Mouse (Mus musculus): ENCODE measurements around the gene Cnbd2.

The Cnbd2 gene

DNA sequence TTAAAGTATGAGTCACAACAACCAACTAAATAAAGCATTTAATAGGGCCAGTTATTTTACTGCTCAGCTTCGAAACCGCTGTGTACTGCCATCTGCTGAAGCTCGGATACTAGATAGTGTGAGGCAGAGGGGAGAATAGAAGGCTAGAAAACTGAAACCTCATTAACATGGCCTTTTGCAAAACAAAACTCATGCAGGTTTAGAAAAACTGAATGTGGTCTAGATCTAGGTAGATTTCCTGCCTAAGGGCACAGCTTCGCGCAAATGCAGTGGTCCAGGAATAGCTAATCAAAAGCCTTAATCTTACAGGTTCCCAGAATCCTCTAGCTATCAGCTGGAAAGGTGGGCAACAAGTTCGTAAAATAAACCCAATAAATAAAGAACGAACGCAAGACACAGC, 658 bp upstream of the Cnbd2 start:
- DNase-seq (ENCODE audit: low spot score) = peak; percentile 20

DNA sequence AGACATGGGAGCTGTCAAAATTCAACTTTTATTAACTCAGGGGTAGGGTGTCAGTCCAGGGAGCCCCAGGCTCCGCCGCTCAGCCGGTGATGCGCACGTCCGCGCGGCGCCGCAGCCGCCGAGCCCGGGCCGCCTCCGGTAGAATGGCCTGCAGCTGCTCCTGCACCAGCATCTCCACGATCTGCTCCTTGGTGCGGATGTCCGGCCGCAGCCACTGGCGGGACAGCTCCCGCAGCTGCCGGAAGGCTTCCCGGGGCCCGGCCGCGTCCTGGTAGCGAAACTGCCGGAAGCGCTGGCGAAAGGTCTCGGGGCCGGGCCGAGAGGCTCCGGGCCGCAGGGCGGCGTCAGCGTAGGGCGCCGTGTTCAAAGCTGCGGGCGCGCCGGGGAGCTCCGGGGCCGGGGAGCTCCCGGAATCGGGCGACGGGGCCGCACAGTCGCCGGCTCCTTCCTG, 233 bp upstream of the Cnbd2 start:
- DNase-seq (ENCODE audit: low spot score) = peak; percentile 64

DNA sequence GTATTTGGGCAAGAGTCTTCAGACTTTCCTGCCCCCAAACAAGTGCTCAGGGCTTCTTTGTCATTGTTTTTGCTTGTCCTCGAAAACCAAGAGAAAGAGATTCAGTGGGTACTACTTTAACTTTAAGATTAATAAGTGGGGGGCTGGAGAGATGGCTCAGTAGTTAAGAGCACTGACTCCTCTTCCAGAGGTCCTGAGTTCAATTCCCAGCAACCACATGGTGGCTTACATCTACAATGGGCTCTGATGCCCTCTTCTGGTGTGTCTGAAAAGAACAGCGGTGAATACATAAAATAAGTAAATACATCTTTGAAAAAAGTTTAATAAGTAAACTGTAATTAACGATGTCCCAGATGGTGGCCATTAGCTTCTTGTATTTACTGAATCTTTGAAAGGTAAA, 1.1 kb downstream of the Cnbd2 start:
- no peak for DNase-seq (ENCODE audit: low spot score)

DNA sequence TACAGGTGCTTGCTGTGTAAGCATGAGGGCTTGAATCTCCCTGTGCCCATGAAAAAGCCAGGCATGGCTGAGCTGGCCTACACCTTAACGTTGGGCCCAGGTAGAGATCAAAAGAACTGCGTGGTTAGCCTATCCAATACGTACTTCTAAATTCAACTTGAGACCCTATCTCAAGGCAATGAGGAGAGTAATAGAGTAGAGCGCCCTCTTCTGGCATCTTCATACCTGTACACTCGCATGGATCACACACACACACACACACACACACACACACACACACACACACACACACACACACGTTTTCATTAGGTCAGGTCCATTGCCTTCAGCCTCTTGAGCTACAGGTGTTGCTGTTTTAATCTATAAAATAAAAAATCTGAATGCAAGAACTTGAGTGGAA, 2.7 kb downstream of the Cnbd2 start:
- no peak for DNase-seq (ENCODE audit: low spot score)

DNA sequence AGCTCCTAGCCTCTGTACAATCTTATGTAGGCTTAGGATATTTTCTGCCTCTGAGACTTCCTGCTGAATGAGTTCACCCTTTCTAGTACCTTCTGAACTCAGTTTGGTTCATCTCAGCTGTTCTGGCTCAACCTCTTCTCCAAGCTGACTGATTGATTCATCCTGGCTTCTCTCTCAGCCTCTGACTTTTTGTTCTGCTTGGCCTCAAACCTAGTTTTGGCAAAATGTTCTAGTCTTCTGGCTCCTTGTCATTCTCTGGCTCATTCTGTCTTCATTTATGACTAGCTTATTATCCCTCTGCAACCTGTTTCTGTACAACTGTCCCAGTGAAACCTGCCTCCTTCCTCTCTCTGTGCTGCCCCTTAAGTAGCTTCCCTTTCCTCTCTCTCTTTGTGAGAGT, 6.4 kb downstream of the Cnbd2 start:
- DNase-seq (ENCODE audit: low spot score) = no peak

DNA sequence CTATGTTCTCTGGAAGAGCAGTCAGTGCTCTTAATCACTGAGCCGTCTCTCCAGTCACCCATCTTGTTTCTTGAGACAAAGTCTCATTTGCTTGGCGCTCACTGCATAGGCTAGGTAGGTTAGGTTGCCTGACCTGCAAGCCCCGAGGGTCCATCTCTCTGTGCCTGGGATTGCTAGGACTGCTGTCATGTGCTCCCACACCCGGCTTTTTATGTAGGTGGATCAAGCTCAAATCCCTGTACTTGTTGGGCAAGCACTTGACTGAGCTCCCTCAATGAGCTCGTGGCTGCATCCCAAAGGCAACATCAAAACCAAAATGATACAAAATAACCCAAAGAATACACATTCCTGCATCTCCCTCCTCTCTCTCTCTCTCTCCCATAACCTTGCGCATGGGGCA, 9.4 kb downstream of the Cnbd2 start:
- no peak for DNase-seq (ENCODE audit: low spot score)

DNA sequence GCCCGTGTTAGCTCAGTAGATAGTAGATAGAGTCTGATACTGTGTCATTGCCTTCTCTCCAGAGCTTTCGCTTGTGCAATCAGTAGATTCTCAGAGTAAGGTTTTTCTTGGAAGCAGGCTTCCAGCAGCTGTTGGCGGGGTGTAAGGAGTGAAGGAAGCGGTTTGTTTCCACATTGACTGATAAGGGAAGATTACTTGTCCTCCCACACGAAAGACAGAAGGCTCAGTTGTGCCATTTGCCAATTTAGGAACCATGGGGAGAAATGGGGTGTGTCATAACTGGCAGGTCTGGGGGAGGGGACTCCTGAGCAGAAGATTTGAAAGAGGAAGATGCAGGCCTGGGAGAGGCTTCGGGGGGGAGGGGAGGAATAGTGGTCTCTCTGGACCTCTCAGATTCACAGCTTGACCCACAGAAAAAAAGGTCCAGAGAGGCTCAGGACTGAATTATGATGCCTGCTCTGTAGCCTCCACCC, 12.1 kb downstream of the Cnbd2 start:
- no peak for DNase-seq (ENCODE audit: low spot score)

DNA sequence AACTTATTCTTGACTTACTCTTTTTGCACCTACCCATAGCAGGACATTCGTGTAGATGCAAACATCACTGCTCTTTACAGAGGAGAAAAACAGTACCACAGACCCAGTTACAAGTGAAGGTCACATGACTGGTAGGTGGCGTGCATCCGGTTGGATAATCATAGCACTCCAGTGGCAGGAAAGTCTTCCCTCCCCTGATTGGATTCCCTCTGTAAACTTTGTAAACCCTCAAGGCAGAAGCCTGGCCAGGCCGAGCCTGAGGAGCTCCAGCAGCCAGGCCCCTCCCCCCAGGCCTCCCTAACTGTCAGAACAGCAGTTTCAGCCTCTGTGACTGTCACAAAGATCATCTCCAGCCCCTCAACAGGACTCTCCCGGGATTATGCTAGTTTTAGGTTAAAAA, 12.6 kb downstream of the Cnbd2 start:
- DNase-seq (ENCODE audit: low spot score) = peak; percentile 23

DNA sequence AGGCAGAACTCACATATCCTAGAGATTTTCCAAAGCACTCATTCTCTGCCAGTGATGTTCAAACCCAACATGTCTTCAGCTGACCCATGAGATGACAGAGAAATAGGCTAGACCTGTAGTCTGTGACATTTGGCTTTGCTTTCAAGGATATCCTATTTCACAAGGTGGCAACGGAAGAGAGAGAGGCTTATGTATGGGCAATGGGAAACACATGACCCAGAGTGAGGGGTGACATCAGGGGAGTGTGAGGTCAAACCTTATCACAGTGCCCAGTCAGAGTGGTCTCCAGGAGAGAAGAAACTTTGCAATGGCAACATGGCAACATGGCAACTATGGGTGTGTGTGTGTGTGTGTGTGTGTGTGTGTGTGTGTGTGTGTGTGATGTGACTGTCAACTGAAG, 18.6 kb downstream of the Cnbd2 start:
- no peak for DNase-seq (ENCODE audit: low spot score)

DNA sequence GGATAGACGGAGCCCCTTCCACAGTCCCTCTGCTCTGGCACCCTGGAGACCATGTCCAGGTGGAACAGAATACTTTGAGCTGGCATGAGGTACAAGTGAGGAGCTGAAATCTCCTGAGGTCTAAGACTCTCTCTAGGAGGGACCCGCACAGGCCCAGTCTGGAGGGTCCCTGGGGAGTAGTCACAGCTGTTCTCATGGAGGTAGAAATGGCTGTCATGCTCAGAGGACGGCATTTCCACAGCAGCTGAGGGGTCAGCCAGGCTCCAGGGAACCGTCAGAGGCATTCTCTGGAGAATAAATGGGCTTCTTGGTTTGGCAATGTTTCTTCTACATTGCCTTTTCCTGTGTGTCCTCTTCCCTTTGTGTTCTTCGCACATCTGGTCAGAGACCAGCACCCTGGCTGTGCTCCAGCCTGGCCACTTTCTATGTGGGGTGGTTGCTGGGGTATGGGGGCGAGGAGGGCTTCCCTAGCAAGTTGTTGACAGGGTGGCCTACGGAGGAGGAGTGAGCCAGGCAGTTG, 19.4 kb downstream of the Cnbd2 start:
- DNase-seq (ENCODE audit: low spot score) = no peak

DNA sequence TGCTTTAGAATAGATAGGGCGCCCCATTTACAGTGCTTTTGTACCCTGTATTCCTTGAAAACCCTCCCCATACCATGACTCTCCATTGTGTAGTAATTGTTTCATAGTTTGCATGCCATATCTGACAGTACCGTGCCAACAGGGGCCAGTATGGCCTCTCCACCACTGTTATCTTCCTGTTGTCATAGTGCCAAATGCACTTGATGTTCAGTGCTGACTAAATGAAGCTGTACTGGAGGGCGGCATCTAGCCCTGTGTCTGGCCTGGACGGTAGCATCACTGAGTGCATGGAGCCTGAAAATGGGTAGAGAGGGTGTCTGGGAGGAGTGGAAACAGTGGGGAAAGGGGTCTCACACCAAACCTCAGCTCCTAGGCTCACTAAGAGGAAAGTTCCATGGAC, 28.0 kb downstream of the Cnbd2 start:
- no peak for DNase-seq (ENCODE audit: low spot score)

DNA sequence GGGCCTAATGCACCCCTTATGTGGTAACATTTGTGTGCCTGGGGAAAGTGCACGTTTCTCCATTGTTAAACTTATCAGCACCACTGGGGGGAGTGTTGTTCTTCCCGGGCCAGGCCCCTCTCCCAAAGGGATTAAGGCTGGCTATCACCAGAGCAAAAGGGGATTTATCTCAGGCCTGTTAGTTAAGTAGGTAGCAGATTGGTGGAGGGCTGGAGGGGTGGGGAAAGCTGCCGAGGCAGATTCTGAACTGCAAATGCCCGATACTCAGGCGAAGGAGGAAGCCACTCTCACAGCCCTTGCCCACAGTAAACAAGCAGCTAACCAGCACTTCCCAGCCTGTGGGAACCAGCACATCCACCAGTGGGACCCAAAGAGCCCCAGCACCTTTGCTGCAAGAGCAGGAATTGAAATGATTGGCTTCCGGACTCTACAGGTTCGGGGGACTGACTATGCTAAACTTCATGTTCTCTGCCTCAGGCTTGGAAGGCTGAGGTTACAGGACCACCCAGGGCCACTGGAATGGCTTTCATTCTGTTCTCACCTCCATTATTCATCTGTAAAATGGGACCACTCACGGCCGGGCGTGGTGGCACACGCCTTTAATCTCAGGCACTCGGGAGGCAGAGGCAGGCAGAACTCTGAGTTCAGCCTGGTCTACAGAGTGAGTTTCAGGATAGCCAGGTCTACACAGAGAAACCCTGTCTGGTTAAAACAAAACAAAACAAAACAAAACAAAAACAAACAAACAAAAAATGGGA, 32.9 kb downstream of the Cnbd2 start:
- DNase-seq (ENCODE audit: low spot score) = peak; percentile 23

DNA sequence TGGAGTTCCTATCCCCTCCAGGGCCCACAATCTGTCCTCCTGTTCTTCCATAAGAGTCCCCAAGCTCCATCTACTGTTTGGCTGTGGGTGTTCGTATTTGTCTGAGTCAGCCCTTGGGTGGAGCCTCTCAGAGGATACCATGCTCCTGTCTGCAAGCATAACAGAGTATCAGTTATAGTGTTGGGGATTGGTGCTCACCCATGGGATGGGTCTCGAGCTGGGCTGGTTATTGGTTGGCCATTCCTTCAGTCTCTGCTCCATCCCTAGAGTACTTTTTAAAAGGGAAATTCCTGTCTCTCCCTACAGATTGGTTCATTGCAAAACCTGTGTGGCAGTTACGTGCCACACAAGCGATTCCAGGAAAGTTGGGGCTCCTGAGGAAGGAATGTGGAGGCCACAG, 36.7 kb downstream of the Cnbd2 start:
- DNase-seq (ENCODE audit: low spot score) = no peak

DNA sequence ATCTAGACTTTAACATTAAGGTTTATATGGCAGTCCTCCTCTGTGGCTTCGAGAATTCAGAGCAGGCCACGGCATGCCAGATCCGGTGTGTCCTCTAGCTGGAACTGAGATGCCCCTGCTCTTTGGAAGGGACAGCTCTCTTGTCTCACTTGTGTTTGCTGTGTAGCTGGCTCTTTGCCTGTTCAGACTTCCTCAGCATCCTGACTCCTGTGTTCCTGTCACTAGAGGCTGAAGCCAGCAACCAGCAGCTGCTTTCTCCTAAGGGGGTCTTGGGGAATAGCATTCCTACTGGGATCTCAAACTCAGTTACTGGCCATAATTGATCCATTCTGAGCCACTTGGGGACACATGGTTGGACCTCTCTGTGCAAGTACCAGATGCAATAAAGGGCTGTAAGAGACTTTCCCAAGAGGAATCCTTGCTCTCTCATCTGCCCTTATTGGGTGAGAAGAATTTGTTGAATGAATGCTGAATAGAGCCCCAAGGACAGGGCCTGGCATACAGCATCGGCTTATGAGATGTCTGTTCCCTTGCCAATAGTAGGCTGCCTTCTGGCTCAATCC, 37.3 kb downstream of the Cnbd2 start:
- no peak for DNase-seq (ENCODE audit: low spot score)

DNA sequence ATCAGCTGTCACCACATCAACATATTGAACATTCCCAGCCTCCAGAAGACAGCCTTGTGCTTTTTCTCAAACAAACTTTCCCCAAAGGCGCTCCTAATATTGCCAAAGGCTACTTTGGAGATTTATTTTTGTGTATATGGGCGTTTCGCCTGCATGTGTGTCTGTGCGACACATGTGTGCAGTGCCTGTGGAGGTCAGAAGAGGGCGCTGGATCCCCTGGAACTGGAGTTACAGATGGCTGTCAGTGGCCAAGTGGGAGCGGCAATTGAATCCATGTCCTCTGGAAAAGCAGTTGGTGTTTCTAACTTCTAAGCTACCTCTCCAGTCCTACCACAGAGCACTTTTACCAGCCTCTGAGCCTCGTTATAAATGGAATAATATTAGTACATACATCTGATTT, 39.1 kb downstream of the Cnbd2 start:
- DNase-seq (ENCODE audit: low spot score) = no peak

DNA sequence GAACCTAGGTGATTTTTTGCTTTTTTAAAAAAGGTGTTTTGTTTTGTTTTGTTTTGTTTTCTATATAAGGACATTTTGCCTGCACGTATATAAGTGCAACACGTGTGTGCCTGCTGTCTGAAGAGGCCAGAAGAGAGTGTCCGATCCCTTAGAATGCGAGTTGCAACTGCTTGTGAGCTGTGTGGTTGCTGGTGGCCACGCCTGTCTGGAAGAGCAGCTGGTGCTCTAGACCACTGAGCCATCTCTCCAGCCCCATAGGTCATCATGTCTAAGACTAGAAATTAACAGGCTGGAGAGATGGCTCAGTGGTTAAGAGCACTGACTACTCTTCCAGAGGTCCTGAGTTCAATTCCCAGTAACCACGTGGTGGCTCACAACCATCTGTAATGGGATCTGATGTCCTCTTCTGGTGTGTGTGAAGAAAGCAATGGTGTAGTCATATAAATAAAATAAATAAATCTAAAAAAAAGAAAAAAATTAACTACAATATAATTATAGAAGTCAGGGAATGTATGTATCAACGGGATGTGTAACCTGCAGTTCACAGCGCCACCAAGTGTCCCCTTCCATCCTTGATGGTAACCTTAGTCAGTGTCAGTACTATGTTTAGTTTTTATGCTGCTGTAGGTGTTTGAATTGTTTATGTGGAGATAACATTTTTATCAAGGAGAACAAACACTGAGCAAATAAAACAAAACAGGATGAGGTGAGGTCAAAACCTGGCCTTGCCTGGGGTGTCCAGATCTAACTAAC, 40.5 kb downstream of the Cnbd2 start:
- no peak for DNase-seq (ENCODE audit: low spot score)

DNA sequence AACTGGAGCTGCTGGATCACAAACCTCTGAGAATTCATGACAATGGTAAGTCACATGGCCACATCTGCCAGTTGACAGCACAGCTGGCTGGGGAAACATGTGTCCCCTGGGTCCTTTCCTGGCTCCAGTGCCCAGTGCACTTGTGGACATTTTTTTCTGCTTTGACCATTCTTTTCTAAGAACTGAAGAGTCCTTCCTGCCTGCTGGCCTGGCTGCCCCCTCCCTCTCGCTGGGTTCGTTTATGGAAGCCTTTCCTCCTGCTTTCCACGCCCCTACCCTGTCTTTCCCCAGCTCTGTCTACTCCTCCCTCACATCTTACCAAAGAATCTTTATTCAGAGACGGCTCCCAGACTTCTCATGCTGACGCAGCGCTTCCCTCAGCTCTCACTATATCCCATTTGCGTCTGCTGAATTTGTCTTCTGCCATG, 41.2 kb downstream of the Cnbd2 start:
- DNase-seq (ENCODE audit: low spot score) = no peak

DNA sequence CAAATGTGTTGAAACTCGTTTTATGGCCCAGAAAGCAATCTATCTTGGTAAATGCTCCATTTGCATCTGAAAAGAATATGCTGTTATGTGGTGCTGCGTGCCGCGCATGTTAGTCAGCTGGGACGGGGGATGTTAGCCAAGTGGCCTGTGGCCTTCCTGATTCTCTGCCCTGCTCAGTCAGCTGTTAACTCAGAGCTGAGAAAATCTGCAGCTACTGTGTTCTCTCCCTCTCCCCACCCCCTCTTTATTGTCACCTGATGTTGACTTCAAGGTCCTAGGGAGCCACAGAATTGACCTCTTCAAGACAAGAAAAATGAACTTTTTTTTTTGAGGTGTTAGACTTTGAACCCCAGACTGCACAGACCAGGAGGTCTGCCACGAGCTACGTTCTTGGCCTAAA, 43.9 kb downstream of the Cnbd2 start:
- DNase-seq (ENCODE audit: low spot score) = no peak

DNA sequence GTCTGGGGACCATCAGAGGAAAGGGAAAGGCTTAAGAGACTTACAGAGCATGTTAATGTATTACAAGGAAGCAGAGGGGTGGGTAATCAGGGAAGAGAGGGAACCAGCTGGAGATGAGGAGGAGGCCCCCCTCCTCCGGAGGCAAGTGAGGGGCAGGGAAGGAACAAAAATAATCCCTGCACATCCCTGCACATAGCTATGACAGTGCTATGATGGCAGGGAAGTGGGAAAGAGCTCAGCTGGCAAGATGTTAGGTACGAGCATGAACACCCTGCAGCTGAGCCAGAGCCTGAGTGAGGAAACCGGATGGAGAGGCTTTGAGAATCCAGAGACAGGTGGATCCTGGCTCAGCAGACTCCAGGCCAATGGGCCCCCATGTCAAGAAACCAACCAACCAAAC, 56.4 kb downstream of the Cnbd2 start:
- DNase-seq (ENCODE audit: low spot score) = no peak

DNA sequence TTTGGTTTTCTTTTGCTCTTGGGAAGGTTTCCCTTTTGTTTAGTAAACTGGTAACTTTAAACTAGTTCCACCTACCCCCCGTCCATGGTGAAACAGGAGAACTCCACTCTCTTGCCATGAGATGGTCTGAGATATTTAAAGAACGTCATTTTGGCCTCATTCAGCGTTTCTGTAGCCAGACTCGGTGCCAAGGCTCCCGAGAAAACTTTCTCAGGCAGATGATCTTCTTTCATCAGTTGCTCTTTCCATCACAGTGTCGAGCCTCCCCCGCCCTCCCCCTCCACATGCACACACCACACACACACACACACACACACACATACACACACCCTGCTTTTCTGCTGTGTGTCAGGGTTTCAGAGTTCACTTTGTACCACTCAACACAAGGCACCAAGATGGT, 58.8 kb downstream of the Cnbd2 start:
- DNase-seq (ENCODE audit: low spot score) = no peak

DNA sequence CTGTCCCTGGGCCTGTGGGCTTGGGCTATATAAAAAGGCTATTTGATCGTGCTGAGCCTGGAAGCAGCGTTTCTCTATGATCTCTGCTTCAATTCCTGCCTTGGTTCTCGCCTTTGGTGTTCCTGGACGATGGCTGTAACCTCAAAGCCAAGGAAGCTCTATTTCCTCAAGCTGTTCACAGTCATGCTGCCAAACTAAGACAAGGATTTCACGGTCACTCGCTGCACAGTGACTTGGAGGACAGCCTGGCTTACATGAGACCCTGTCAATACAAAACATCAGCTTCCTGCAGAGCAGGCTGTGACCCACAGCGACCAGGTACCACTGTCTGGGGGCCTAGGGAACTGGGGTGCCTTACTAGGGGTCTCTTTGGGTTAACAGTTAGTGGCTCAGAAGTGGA, 64.9 kb downstream of the Cnbd2 start:
- DNase-seq (ENCODE audit: low spot score) = no peak

DNA sequence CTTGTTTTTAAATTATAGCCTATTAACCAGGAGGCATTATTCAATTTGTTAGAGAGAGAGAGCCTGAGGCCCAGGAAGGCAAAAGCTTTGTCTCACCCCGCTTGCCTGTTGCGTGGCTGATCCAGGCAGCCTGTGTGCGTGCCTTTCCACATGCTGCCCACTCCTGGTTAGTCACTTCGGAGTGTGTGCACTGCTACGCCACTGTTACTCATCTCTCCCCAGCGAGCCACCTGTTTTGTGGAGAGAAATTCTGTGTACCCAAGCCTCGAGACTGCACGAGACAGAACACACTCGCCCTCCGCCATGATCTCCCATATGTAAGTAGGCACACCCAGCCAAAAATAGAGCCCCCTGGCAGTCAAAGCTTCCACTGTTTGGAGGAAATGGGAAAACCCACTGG, 67.8 kb downstream of the Cnbd2 start:
- no peak for DNase-seq (ENCODE audit: low spot score)

DNA sequence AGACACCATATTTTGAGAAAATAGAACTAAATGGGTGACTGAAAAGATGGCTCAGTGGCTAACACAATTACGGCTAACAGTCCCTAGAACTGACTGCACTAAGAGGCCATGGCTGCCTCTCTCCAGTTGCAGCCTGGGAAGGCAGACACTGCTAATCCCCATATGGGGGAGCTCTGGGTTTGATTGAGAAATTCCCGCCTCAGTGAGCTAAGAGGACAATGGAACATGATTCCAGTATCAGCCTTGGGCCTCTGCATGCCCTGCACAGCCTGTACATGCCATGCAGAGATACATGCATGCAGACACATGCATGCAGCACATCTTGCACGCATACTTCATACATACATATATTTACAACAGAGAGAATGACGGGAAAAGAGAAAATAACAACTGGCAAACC, 69.3 kb downstream of the Cnbd2 start:
- DNase-seq (ENCODE audit: low spot score) = peak; percentile 46

All from embryo, embryonic 10 days (tissue).